Mouse (Mus musculus) lung, postnatal 0 days (tissue): ENCODE data around the gene Sde2. TPM values are rescaled to one million over a fixed set of nuclear protein-coding genes. Genes with fewer than 3 reads are reported as not detected.
A peak's percentile ranks its signal among the peaks of the same experiment; 100 is the strongest.

Experiments
- ATAC-seq: fragments of 200-750 bp; cut with Nextera tagmentation; 2 replicates; pipeline ENCODE4 v1.8.0; 2017; ENCODE audit warnings: moderate library complexity
- DNase-seq: peaks from one replicate; pipeline ENCODE4 v3.0.0-alpha.2; 2016; ENCODE audit warnings: low spot score
- H3K27ac ChIP-seq: fragments of 300-500 bp; sonication (generic); 2 replicates; pipeline ENCODE4 v1.5.1; 2014; ENCODE audit warnings: antibody characterized with exemption, mild to moderate bottlenecking, low read length, mixed read lengths
- H3K27me3 ChIP-seq: fragments of 300-500 bp; sonication (generic); replicated peaks from 2 replicates; pipeline ENCODE4 v1.6.1; 2014; ENCODE audit warnings: low read length, mixed read lengths; ENCODE audit not compliant: insufficient read depth
- H3K36me3 ChIP-seq: fragments of 300-500 bp; sonication (generic); 2 replicates; pipeline ENCODE4 v1.6.1; 2014; ENCODE audit warnings: low read length, mixed read lengths; ENCODE audit not compliant: insufficient read depth
- H3K4me1 ChIP-seq: fragments of 300-500 bp; sonication (generic); 2 replicates; pipeline ENCODE4 v1.6.1; 2014; ENCODE audit warnings: antibody characterized with exemption, low read depth, low read length, mixed read lengths; ENCODE audit not compliant: insufficient read depth
- H3K4me2 ChIP-seq: fragments of 300-500 bp; sonication (generic); replicated peaks from 2 replicates; pipeline ENCODE4 v1.6.1; 2014; ENCODE audit warnings: low read depth, mild to moderate bottlenecking, low read length, moderate library complexity, mixed read lengths
- H3K4me3 ChIP-seq: fragments of 300-500 bp; sonication (generic); 2 replicates; pipeline ENCODE4 v1.5.1; 2014; ENCODE audit warnings: low read depth, low read length
- H3K9ac ChIP-seq: fragments of 300-500 bp; sonication (generic); replicated peaks from 2 replicates; pipeline ENCODE4 v1.6.1; 2014; ENCODE audit warnings: low read depth, mild to moderate bottlenecking
- H3K9me3 ChIP-seq: fragments of 300-500 bp; sonication (generic); 2 replicates; pipeline ENCODE4 v1.6.1; 2016; ENCODE audit warnings: low read length, mixed read lengths
- CTCF ChIP-seq: IDR thresholded peaks from 2 replicates; pipeline ENCODE4 v1.5.1; 2016; ENCODE audit warnings: antibody characterized with exemption, mild to moderate bottlenecking
- EP300 ChIP-seq: IDR thresholded peaks from 2 replicates; pipeline ENCODE4 v1.6.1; 2016; ENCODE audit warnings: antibody characterized with exemption, mild to moderate bottlenecking, control low read depth
- WGBS: fragments of 180-500 bp; shearing (Covaris S2); extraction: QIAGEN DNeasy Blood & Tissue Kit; methylation state at CpG from one replicate; pipeline ENCODE4 v1.1.7; 2014; 5-methylcytosine and 5-hydroxymethylcytosine counted together
- polyA plus RNA-seq: library from polyadenylated mRNA; unstranded; fragments of >200 nt; fragmentation: Nextera tagmentation; extraction: Ambion mirVana; gene quantifications from 2 replicates; pipeline ENCODE4 v1.2.1, GENCODE M21; 2015

The Sde2 gene
- polyA plus RNA-seq, 1 experiment from 2014 or later: 21.2 TPM

DNA sequence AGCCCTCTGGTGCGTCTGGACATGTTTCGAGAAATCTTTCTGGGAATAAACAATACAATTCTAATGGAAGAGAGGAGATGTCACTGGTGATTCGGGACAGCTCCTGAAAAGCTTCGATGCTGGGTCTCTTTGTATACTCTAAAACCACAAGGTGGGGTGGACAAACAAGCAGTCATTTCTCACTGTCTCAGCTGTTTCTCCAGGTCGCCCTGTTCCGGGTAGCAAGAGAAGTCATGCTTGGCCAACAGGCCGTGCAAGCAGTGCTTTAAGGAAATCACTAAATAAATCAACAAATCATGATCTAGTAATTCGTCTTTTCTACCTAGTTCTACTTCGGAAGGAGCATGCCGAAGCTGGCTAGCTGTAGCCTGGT is 52.7 kb downstream of the Sde2 start:
- ATAC-seq (peak; percentile 10; the same call in 1 of the 2 replicates), DNase-seq (peak; percentile 13)
- TF ChIP-seq CTCF (no peak), EP300 (no peak)
- Histone ChIP-seq H3K27ac (peak overlapping the region; percentile 33; the same call in 1 of the 2 replicates), H3K4me2 (peak overlapping the region; percentile 86), H3K36me3 (0 out of 2 replicates have a peak, but pooled peaks cover 7% of the 10 kb centered on the region), H3K9ac (no peak overlapping the region), H3K4me3 (0 out of 2 replicates have a peak overlapping the region, but pooled peaks have one; percentile 60), H3K27me3 (no peaks in the 10 kb centered on the region), H3K9me3 (no peaks in the 10 kb centered on the region), H3K4me1 (0 out of 2 replicates have a peak, but pooled peaks cover 3% of the 10 kb centered on the region)
- 25% methylated on average over 10 of the region's 10 CpGs for WGBS

DNA sequence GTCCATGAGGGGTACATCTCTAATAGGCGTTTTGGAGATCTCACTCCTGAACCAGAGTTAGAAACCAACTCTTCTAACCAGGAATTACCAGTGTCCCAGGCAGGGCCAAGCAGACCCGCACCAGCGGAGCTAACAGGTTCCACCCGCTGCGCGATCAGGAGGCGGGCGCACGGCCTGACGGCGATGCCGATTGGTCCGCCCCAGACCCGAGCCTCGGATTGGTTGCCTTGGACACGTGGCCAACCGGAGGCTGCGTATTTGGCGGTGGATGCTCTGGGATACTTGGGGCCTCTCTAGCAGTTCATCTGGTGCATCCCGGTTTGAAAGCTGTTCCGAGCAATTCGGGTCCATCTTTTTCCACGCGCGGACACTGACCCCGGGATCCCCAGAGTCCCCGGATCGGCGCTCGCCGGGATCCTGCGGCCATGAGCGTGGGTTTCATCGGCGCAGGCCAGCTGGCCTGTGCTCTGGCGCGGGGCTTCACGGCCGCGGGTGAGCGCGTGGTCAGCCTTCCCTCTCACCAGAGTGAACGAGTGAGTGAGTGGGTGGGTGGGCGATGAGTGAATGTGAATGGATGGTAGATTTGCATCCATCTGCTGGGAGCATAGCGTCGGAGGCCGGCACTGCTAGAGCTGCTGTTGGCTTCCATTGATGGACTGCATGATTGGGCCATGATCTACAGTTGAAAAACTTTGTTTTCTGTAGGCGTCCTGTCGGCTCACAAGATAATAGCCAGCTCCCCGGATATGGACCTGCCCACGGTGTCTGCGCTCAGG is 53.3 kb downstream of the Sde2 start, which contains the start of gene Pycr2:
Gene Pycr2 (plus strand): TSS at position 255 of the 776 bp plus-strand sequence.
- H3K4me2 ChIP-seq: peak within 1 kb of the TSS; percentile 86
- no peak for TF ChIP-seq EP300
- no peak for TF ChIP-seq CTCF
- H3K27me3 ChIP-seq: no peaks in the 10 kb centered on the region
- DNase-seq: peak; percentile 95
- H3K4me3 ChIP-seq: peak within 1 kb of the TSS; percentile 60
- H3K9me3 ChIP-seq: no peaks in the 10 kb centered on the region
- WGBS: 1% methylated on average over 51 of the region's 52 CpGs
- peak within 1 kb of the TSS; percentile 58 for H3K9ac ChIP-seq
- peak within 1 kb of the TSS; percentile 33; the same call in 1 of the 2 replicates for H3K27ac ChIP-seq
- peak; percentile 99 for ATAC-seq
- H3K4me1 ChIP-seq: 0 out of 2 replicates have a peak, but pooled peaks cover 3% of the 10 kb centered on the region
- 0 out of 2 replicates have a peak, but pooled peaks cover 7% of the 10 kb centered on the region for H3K36me3 ChIP-seq

DNA sequence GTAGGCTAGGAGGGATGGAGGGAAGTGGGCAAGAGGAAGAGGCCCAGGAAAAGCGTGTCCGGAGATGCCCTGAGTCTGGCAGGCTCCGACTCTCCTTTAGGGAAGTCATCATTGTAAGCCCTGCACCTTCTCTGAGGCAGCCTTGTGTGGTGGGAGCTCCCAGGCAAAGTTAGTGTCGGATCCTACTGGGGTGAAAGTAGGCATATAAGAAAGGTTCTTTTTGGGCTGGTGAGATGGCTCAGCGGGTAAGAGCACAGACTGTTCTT is 53.8 kb downstream of the Sde2 start:
- no peaks in the 10 kb centered on the region for H3K9me3 ChIP-seq
- 0 out of 2 replicates have a peak, but pooled peaks cover 3% of the 10 kb centered on the region for H3K4me1 ChIP-seq
- 0 out of 2 replicates have a peak, but pooled peaks cover 7% of the 10 kb centered on the region for H3K36me3 ChIP-seq
- H3K27ac ChIP-seq: no peak overlapping the region
- peak overlapping the region; percentile 60 for H3K4me3 ChIP-seq
- peak overlapping the region; percentile 86 for H3K4me2 ChIP-seq
- DNase-seq (no peak), ATAC-seq (no peak)
- WGBS: 2% methylated on average over 5 of the region's 5 CpGs
- no peaks in the 10 kb centered on the region for H3K27me3 ChIP-seq
- H3K9ac ChIP-seq: peak overlapping the region; percentile 58
- TF ChIP-seq CTCF (no peak), EP300 (no peak)

DNA sequence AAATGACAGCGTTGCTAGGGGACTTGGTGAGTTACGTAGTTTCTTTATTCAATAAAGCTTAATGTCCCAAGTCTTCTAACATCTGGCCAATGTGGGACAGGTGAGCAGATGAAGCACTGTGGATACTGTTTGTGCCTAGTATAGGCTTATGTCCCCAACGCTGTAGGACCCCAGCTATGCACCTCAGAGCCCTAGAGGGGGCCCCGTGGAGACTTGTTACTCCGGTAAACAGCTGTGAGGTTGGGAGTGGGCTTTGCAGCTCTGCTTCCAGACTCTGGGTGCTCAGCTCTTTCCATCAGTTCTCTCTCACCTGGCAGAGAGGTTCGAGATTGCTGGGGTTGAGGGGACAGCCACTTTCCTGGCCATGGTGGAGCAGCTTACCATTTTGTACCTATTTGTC is 54.4 kb downstream of the Sde2 start:
- no peak overlapping the region for H3K9ac ChIP-seq

DNA sequence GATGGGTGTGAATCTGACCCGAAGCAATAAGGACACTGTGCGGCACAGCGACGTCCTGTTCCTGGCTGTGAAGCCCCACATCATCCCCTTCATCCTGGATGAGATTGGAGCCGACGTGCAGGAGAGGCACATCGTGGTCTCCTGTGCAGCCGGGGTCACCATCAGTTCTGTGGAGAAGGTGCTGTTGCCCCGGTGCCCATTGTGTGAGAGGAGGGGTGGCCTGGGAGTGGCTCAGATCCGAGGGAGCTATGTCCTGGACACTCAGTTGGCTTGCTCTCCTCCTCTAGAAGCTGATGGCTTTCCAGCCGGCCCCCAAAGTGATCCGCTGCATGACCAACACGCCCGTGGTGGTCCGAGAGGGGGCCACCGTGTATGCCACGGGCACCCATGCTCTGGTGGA is 54.9 kb downstream of the Sde2 start:
- no peak overlapping the region for H3K9ac ChIP-seq
- H3K9me3 ChIP-seq: no peaks in the 10 kb centered on the region
- 0 out of 2 replicates have a peak, but pooled peaks cover 3% of the 10 kb centered on the region for H3K4me1 ChIP-seq
- 94% methylated on average over 17 of the region's 17 CpGs for WGBS
- no peak for TF ChIP-seq EP300
- TF ChIP-seq CTCF: no peak
- ATAC-seq (no peak), DNase-seq (no peak)
- no peak overlapping the region for H3K27ac ChIP-seq
- no peak overlapping the region for H3K4me2 ChIP-seq
- 0 out of 2 replicates have a peak, but pooled peaks cover 7% of the 10 kb centered on the region for H3K36me3 ChIP-seq
- H3K4me3 ChIP-seq: no peak overlapping the region
- H3K27me3 ChIP-seq: no peaks in the 10 kb centered on the region

More for the DNA sequence above, 54.4 kb downstream of the Sde2 start:
- no peak for ATAC-seq
- H3K27me3 ChIP-seq: no peaks in the 10 kb centered on the region
- no peaks in the 10 kb centered on the region for H3K9me3 ChIP-seq
- 62% methylated on average over 6 of the region's 6 CpGs for WGBS
- no peak overlapping the region for H3K27ac ChIP-seq
- TF ChIP-seq CTCF: no peak
- no peak for TF ChIP-seq EP300
- no peak overlapping the region for H3K4me2 ChIP-seq
- H3K4me1 ChIP-seq: 0 out of 2 replicates have a peak, but pooled peaks cover 3% of the 10 kb centered on the region
- no peak overlapping the region for H3K4me3 ChIP-seq
- no peak for DNase-seq
- H3K36me3 ChIP-seq: 0 out of 2 replicates have a peak, but pooled peaks cover 7% of the 10 kb centered on the region

DNA sequence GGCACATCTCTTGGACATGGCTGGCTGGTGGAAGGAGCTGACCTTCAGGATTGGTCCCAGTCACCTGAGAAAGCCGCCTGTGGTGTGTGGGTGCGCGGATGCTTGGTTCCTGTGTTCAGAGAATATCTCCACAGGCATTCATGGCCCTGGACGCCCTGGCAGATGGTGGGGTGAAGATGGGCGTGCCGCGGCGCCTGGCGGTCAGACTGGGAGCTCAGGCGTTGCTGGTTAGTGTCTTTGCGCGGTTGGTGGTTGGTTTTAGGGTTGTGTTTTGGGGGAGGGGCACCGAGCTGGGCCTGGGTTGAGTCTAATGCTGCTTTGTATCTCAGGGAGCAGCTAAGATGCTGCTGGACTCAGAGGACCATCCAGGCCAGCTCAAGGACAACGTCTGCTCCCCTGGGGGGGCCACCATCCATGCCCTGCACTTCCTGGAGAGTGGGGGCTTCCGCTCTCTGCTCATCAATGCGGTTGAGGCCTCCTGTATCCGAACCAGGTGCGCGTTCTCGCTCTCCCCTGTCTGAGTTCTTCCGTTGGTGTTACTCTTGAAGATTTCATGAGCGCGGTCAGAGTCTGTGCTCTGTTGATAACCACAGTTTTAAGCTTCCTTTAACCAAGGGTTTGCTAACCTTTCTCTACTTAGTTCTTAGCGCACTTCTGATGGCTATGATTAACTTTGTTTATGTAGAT is 55.7 kb downstream of the Sde2 start:
- H3K4me1 ChIP-seq: 0 out of 2 replicates have a peak, but pooled peaks cover 3% of the 10 kb centered on the region
- no peak overlapping the region for H3K9ac ChIP-seq
- no peak overlapping the region for H3K4me3 ChIP-seq
- no peak overlapping the region for H3K4me2 ChIP-seq
- no peak for DNase-seq
- no peaks in the 10 kb centered on the region for H3K27me3 ChIP-seq
- WGBS: 89% methylated on average over 24 of the region's 24 CpGs
- ATAC-seq: no peak
- TF ChIP-seq EP300 (no peak), CTCF (no peak)
- no peaks in the 10 kb centered on the region for H3K9me3 ChIP-seq
- H3K36me3 ChIP-seq: 0 out of 2 replicates have a peak, but pooled peaks cover 7% of the 10 kb centered on the region
- H3K27ac ChIP-seq: no peak overlapping the region
